Mouse (Mus musculus) testis, postnatal 14 days (tissue): ENCODE measurements around the gene Ccl26.

Experiments
- DNase-seq: peaks from one replicate; pipeline ENCODE4 v3.0.0; 2021; ENCODE audit warnings: low spot score

Ccl26 gene

DNA sequence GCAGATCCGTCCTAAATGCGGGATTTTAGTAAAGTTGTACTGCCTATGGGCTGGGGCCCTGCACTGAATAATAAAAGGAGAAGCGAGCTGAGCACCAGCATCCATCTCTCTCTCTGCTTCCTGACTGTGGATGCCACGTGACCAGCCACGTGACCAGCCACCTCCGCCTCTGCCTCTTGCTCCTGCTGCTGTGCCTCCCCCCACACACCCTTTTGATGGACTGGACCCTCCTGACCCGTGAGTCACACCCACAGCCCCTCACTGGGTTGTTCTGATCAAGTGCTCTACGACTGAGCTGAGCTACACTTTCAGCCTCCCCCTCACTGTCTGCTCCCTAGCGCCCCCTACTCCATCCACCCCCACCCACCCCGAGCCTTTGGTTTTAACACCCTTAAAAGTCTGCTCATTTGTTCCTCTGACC is 25.6 kb downstream of the Ccl26 start:
- DNase-seq, result no peak

DNA sequence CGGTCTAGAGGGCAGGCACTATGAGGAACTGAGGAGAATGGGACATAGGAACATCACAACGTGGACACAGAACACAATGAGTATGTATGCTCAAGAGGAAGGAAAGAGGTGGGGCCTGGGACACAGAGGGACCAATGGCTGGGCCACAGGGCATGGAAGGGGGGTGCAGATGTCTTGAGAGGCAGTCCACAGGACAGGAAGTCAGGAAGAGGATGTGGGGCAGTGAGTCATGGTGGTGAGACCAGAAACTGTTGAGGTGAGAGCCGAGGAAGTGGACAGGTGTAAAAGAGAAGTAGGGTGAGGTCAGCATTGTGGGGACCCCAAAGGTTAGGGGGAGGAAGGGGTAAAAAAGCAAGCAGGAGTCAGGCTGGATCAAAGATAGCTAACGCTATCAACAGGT is 26.0 kb downstream of the Ccl26 start:
- DNase-seq, result no peak

DNA sequence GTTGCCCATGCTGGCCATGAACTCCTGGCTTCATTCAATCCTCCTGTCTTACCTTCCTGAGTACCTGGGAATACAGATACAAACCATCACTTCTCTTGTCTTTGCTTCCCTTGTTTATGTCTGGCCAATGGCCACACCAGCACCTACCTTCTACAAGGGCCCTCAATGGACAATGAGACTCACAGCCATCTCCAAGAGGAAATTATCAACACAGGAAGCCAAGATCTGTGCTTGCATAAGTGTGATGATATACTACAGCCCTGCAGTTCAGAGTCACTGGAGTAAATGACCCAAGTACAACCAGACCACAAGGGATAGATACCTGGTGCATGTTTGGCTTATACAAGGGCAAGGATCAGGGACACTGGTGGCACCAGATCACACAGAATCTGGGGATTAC is 27.5 kb downstream of the Ccl26 start:
- no peak for DNase-seq

DNA sequence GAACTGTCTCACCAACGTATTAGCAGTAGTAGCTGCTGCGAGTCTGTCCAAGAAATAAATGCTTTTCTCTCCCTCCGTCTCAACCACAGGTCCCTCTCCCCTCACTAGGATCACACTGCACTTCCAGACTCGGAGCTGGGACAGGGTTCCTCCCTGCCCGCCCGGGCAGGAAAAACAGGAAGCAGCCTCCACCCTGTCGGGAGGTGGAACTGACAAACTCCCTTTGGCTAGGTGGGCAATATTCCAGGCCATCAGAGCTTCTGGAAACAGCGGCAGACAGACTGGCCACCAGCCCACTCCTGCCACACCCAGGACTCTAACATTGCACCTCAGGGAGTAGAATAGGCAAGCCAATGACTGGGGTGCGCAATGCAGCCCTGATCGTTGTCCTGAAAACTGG is 29.9 kb downstream of the Ccl26 start:
- DNase-seq, result peak; percentile 39

DNA sequence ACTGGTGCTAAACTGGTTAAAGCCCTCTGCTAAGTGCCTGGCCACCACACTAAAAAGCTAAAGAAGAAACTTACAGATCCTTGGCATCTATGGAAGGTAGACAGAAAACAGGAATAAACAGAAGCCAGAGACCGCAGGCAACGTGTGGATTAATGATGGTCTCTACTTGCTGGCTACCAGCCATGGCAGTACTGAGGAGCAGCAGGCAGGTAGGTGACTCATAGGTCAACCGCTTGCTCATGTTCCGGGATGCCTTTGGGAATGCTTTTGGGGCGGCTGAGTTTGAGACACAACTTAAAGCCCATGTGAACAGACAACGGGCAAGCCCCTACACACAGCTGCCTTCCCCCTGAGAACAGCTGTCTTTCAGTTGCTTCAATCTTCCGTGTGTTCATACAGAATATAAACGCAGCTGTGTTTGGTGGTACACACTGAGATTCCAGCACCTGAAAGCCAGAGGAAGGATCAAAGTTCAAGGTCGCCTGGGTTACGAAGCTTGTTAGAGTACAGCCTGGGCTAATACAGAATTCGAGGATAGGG is 32.0 kb downstream of the Ccl26 start:
- no peak for DNase-seq

DNA sequence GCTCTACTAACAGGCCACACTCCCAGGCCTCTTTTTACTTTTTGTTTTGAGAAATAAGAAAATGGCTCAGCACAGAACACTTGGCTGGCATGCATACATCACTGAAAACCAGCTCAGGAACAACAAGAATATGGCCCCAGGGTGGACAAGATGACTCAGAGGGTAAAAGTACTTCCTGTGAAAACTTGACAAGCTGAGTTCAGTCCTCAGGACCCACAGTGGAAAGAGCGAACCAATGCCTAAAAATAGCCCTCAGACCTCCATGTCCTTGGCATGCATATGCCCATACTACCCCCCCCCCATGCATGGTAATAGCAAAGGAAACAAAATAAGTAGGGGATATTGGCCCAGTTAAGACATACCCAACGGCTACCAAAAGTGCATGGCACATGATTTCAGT is 33.4 kb downstream of the Ccl26 start:
- no peak for DNase-seq

DNA sequence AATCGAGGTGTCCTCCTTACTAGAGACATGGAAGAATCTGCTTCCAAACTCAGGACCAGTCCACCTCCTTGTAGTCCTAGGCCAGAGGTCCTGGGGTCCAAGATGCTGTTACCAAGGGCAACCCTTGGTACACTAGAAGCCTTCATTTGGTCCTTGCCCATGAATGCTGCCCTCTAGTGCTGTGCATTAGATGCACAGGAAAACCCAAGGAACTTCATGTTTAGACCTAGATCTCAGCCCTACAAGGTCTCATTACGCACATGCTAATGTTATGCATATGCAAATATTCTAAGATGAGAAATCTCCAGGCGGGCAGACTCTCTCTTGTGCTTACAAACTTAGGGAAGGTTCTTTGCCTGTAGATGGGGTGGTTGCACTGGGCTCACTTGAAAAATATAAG is 34.1 kb downstream of the Ccl26 start:
- no peak for DNase-seq

DNA sequence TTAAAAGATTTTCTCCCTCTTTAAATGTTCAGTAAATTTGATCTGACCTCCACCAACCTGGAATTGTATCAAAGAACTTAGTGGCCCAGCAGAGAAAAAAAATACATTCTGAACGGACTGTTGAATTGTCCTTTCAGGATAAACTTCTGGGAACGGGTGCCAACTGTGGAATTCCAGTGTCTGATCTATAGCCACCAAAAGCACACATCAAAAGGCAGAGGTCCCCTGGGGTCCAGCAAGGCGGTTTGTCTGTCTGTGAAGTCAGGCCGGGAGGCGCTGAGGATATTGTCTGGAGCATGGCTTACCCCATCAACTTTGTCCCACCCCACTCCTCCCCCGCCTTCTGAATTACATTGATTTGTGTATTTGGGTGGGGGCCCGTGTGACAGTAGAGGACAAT is 35.4 kb downstream of the Ccl26 start:
- DNase-seq, result no peak

DNA sequence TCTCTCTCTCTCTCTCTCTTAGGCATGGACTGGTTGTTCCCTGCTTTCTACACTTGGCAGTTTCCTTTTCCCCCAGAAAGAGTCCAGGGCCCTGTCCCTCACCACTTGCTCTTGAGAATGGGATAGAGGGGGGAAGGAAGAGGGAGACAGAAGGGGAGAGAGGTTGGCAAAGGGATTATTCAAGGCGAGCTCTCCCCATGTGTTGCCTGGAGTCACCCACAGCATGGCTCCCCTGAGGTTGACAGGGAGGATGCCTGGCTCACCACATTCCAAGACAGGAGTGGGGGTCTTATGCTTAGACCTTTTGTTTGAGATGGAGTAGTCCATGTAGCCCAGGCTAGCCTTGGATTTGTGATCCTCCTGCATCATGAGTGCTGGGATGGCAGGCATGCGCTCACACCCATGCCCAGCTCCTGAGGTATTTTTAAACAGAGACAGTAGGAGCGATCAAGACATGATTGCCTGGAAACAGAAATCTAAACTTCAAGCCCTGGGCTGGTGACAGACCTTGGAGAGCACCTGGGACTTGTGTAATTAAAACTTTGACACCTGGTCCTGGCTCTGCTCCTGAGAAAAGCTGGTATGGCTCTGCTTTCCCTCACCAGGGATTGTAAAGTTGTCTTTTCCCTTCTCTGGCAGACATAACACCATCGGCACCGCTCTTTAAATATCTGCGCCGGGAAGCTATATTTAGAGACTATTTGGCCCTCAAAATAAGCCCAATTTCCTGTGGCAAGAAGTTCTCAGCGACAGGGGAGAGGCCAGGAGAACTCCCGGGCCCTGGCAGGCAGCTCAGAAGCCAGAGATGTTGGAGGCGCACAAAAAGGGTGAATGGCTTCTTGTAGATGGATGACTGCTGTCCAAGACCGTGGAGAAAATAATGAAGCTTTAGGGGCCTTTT is 38.5 kb downstream of the Ccl26 start:
- DNase-seq, result no peak

DNA sequence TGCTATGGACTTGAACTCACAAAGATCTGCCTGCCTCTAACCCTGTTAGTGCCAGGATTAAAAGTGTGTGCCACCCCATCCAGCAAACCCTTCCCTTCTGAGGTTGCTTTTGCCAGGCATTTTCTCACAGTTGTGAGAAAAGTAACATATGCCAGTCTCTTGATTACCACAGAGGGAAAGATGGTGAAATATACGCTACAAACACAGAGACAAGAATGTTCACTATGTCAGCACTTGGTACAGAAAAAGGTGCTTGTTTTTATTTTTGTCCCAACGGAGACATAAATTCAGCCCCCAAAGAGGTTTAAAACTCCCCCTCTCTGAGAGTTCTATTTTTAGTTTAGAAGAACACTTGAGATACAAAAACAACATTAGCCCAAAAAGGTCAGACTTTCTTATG is 39.3 kb downstream of the Ccl26 start:
- DNase-seq, result no peak

DNA sequence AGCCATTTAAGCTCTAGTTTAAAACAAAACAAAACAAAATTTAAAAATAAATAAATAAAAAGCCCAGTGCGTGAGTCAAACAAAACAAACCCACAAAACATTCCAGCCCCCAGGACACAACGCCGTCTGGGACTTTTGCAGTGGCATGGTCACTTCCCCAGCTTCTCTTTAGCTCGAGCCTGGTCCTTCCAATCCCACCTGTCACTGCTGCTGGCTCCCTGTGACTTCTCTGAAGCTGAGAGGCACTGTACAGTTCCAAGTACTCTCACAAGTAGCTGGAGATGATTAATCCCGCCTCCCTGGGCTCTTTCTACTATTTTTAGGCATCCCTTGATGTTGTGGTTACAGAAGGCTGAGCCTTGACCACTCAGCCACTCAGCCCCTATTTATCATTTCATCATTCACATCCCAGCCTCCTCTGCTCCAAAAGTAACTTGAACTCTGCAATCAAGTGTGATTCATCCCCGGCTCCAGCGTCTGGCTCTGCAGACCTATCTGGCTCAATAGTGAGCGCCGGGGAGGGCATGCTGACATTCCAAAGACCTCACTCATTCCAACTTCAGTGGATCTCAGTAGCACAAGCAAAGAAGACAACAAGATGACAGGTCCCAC is 41.2 kb downstream of the Ccl26 start:
- DNase-seq, result no peak

DNA sequence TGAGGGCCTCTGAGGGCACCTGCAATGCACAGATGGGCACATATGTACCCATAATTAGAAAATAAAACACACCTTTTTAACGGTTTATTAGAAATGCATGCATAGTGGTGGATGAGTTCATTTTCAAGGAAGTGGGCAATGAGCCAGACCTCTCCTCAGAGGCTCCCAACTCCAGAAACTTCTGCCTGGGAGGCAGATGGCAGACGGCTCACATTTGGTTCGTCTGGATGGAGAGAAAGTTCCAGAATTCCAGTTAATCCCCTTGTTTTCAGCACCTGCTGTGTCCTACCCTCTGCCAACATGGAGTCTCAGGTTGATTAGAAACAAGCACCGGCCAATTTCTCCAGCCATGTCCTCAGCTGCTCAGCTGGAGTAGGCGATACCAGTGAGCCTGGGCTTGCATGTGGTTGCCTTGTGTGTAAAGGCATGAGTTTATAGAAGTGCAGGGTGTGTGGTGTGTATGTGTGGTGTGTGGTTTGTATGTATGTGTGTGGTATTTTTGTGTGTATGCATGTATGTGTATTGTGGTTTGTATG is 46.0 kb downstream of the Ccl26 start:
- no peak for DNase-seq

DNA sequence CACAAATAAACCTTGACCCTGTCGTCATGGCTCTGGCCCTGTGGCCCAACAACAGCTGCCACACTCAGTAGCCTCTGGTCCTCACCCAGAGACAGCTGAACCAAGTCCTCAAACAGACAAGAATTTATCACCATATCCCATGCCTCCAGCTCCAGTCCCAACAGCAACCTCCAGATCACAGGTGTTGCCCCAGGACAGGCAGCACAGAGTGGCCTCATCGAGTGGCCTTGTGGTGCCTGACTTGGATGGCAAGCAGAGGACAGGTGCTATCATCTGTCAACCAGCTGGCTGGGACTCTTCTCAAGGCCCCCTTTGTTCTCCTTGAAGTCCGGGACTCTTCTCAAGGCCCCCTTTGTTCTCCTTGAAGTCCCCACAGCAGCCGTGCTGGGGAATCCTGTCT is 50.2 kb downstream of the Ccl26 start:
- DNase-seq, result no peak

DNA sequence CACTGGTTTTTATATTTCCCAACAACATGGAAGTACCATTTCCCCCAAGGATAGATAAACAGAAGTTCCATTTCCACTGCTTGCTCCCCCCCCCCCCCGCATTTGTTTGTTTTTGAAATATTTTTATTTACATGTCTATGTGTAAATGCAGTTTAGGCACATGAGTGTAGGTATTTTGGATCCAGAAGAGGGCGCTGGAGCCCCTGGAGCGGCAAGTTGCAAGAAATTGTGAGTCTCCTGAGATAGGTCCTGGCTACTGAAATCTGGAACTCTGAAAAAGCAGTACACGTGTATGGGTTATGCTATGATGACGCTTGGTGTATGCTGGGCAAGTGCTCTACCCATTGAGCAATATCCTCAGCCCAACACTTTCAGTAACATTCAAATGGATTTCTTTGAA is 52.3 kb downstream of the Ccl26 start:
- no peak for DNase-seq
